Mouse (Mus musculus): ENCODE measurements at regions not wholly inside any gene's neighbourhood (a gene's known extent, or its start where the extent isn't known, plus 50 kb on each side); places are given as distances from the start of the nearest gene placed in this dataset.

GRCm38 (mm10) chr4:9935949-9936348 is 938.3 kb upstream of the 2610301B20Rik start:
- DNase-seq (ENCODE audit: inconsistent age in 2 of 2, low spot score in 1 of 2) = no peak

GRCm38 (mm10) chr4:9951441-9951840 is 922.9 kb upstream of the 2610301B20Rik start:
- DNase-seq (ENCODE audit: inconsistent age in 2 of 2, low spot score in 1 of 2) = no peak

GRCm38 (mm10) chr4:9974631-9975030 is 899.7 kb upstream of the 2610301B20Rik start:
- peak in 1 of 2 experiments; percentile 61 for DNase-seq (ENCODE audit: inconsistent age in 2 of 2, low spot score in 1 of 2)

- no peak for DNase-seq (ENCODE audit: inconsistent age in 2 of 2, low spot score in 1 of 2)
Observed at GRCm38 (mm10) chr4:9981354-9982040, 892.8 kb upstream of the 2610301B20Rik start.

GRCm38 (mm10) chr4:9982786-9983525 is 891.3 kb upstream of the 2610301B20Rik start:
- DNase-seq (ENCODE audit: inconsistent age in 2 of 2, low spot score in 1 of 2) = no peak

- DNase-seq (ENCODE audit: inconsistent age in 2 of 2, low spot score in 1 of 2) = no peak
Observed at GRCm38 (mm10) chr4:9993871-9994270, 880.4 kb upstream of the 2610301B20Rik start.

- DNase-seq (ENCODE audit: inconsistent age in 2 of 2, low spot score in 1 of 2) = no peak
Observed at GRCm38 (mm10) chr4:9994466-9994865, 879.8 kb upstream of the 2610301B20Rik start.

- no peak for DNase-seq (ENCODE audit: inconsistent age in 2 of 2, low spot score in 1 of 2)
Observed at GRCm38 (mm10) chr4:10030316-10030715, 844.0 kb upstream of the 2610301B20Rik start.

- no peak for DNase-seq (ENCODE audit: inconsistent age in 2 of 2, low spot score in 1 of 2)
Observed at GRCm38 (mm10) chr4:10031764-10032163, 842.5 kb upstream of the 2610301B20Rik start.

- DNase-seq (ENCODE audit: inconsistent age in 2 of 2, low spot score in 1 of 2) = peak in 1 of 2 experiments; percentile 38
Observed at GRCm38 (mm10) chr4:10035336-10035735, 839.0 kb upstream of the 2610301B20Rik start.

- peak in 1 of 2 experiments; percentile 33 for DNase-seq (ENCODE audit: inconsistent age in 2 of 2, low spot score in 1 of 2)
Observed at GRCm38 (mm10) chr4:10041301-10042093, 832.8 kb upstream of the 2610301B20Rik start.

GRCm38 (mm10) chr4:10048770-10049169 is 825.5 kb upstream of the 2610301B20Rik start:
- DNase-seq (ENCODE audit: inconsistent age in 2 of 2, low spot score in 1 of 2) = no peak

- DNase-seq (ENCODE audit: inconsistent age in 2 of 2, low spot score in 1 of 2) = no peak
Observed at GRCm38 (mm10) chr4:10049411-10049810, 824.9 kb upstream of the 2610301B20Rik start.

- no peak for DNase-seq (ENCODE audit: inconsistent age in 2 of 2, low spot score in 1 of 2)
Observed at GRCm38 (mm10) chr4:10051296-10052267, 822.7 kb upstream of the 2610301B20Rik start.

GRCm38 (mm10) chr4:10052869-10053268 is 821.4 kb upstream of the 2610301B20Rik start:
- DNase-seq (ENCODE audit: inconsistent age in 2 of 2, low spot score in 1 of 2) = no peak

GRCm38 (mm10) chr4:10072500-10073106 is 801.7 kb upstream of the 2610301B20Rik start:
- DNase-seq (ENCODE audit: inconsistent age in 2 of 2, low spot score in 1 of 2) = no peak

- DNase-seq (ENCODE audit: inconsistent age in 2 of 2, low spot score in 1 of 2) = no peak
Observed at GRCm38 (mm10) chr4:10079565-10080169, 794.6 kb upstream of the 2610301B20Rik start.

- DNase-seq (ENCODE audit: inconsistent age in 2 of 2, low spot score in 1 of 2) = no peak
Observed at GRCm38 (mm10) chr4:10114831-10115230, 759.5 kb upstream of the 2610301B20Rik start.

- no peak for DNase-seq (ENCODE audit: inconsistent age in 2 of 2, low spot score in 1 of 2)
Observed at GRCm38 (mm10) chr4:10117964-10118363, 756.3 kb upstream of the 2610301B20Rik start.

GRCm38 (mm10) chr4:10124252-10124651 is 750.0 kb upstream of the 2610301B20Rik start:
- DNase-seq (ENCODE audit: inconsistent age in 2 of 2, low spot score in 1 of 2) = no peak

Data from adrenal gland, adult (tissue).